Mouse (Mus musculus) liver, postnatal 0 days (tissue): ENCODE measurements around the gene Sgce.

ENCODE experiments used
- CTCF ChIP-seq: sonication (generic); IDR thresholded peaks from 2 replicates; pipeline ENCODE4 v1.5.1; 2016; ENCODE audit warnings: antibody characterized with exemption, low read depth
- EP300 ChIP-seq: IDR thresholded peaks from 2 replicates; pipeline ENCODE4 v1.6.1; 2016; ENCODE audit warnings: antibody characterized with exemption, low read depth, mild to moderate bottlenecking

DNA sequence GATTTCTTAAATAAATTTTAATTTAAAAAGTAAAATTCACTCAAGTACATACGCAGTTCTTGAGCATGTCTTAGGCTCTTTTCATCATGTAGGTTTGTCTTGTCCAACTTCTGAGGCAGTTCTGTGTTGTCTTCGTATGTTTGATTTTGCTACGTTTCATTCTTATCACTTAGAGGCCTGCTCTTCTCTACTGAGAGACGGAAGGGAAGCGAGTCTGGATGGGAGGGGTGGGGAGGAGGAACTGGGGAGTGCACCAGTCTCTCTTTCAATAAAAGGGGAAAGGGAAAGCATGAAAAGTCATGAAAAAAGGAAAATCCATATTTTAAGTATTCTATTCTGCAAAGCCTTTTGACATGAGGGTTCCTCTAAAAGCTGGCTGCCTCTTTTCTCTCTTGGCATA is 91.5 kb downstream of the Sgce start:
- TF ChIP-seq EP300, result no peak
- no peak for TF ChIP-seq CTCF
